Mouse (Mus musculus): Measurements from ENCODE around the gene Phldb1.

The Phldb1 gene

GRCm38 (mm10) chr9:44726431-44727146 is 8.4 kb downstream of the Phldb1 start:
- DNase-seq (ENCODE audit: low spot score in 2 of 2) = no peak

GRCm38 (mm10) chr9:44724665-44725064 is 10.3 kb downstream of the Phldb1 start:
- no peak for DNase-seq (ENCODE audit: low spot score in 2 of 2)

DNA sequence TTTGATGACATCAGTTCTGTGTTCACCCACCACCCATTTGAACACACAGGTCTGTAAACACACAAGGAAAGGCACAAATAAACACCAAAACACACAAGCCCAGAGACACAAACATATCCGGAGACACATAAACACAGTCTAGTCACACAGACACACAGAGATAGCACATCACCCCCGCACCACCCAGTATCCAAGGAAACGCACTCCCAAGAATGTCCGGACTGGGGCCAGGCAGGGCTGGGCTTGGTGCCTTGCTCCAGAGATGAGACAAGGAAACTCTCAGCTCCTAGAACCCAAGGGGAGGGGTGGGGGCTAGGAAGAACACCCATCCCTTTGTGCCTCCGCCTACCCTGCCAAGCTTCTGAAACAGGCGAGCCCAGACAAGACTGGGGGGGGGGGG is 10.8 kb downstream of the Phldb1 start:
- no peak for DNase-seq (ENCODE audit: low spot score in 2 of 2)

DNA sequence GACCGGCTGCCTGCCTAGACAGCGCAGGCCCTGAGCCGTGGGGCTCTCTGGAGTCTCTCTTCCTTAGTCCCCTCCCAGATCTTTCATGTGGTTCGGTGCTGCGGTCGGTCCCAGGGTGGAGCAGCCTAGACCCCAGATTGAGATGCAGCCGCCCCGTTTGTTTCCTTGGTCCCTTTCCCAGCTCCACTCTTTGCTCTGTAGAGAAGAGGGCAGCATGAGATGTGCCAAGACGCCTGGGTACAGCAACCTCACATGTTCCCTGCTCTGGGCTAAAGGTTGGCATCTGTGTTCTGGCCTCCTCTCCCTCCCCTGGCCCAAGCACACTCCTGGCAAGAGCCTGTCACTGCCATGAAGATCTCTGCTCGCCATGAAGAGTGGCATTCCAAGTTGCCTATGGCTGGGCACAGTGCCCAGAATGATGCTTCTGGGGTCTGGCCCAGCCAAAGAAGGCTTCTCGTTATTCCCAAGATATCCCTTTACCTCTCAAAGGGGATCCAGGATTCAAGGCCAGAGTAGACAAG is 11.4 kb downstream of the Phldb1 start:
- DNase-seq (ENCODE audit: low spot score in 2 of 2) = no peak

- no peak for DNase-seq (ENCODE audit: low spot score in 2 of 2)
Measured at GRCm38 (mm10) chr9:44723008-44723407, 12.0 kb downstream of the Phldb1 start.

DNA sequence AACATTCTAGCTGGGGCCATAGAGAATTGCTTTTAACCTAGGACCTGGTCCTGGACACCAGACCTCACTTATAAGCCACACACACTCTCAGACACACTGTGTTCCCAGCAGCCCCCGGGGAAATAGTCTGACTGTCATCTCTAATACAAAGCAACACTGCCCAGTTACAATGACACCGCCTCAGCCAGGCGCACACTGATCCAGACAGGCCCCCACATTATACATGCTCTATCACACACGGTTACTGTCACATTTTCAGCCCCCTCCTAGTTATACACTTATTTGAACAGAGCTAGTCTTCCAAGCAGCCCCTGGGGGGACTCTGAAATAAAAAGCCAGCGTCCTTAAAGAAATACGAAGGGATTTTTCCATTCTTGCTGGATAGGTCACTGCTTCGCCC is 12.4 kb downstream of the Phldb1 start:
- no peak for DNase-seq (ENCODE audit: low spot score in 2 of 2)

DNA sequence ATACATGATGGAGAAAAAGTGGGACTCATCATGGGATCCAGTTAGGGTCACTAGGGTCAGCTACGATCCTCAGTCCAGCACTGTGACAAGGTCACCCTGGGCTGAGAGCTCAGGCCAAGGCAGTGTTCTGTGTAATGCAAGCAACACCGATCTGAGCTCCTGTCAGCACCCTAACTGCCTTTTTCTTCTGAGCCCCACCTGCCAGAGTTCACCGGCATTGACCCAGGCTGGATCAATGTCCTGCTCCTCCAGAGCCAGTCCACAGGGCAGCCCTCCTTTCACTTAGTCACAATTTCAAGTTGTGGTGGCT is 13.2 kb downstream of the Phldb1 start:
- DNase-seq (ENCODE audit: low spot score in 2 of 2) = no peak

DNA sequence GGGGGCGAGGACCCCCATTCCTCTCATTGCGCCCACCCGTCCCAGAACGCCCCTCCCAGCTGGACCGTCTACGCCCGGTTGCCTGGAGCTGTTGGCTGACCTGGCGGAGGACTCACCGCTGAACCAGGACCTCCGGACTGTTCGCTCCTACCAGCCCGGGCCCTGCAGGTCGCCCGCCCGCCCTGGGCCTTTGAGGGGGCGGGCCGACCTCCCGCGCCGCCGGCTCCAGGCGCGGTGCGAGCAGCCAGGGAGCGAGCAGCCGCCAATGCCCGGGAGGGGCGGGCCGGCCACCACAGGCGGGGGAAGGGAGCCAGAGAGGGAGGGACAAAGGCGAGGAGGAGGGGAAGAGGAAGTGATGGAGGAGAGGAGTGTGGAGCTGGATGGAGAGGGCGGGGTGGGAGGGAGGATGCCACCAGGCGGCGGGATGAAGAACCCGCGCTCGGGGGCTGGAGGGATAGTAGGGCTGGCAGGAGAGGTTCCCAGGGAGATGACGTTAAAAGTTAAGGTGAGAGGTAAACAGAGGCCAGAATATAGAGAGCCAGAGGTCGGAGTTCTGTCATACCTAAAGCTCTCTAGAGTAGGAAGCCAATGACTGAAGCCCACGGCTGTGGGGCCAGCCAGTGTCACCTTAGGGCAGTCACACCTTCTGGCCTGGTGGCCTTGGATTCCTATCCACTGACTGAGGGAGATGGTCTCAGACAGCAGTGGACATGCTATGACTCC is 13.7 kb downstream of the Phldb1 start:
- DNase-seq (ENCODE audit: low spot score in 2 of 2) = peak; percentile 50 to 59

GRCm38 (mm10) chr9:44720358-44721153 is 14.4 kb downstream of the Phldb1 start:
- DNase-seq (ENCODE audit: low spot score in 2 of 2) = no peak

DNA sequence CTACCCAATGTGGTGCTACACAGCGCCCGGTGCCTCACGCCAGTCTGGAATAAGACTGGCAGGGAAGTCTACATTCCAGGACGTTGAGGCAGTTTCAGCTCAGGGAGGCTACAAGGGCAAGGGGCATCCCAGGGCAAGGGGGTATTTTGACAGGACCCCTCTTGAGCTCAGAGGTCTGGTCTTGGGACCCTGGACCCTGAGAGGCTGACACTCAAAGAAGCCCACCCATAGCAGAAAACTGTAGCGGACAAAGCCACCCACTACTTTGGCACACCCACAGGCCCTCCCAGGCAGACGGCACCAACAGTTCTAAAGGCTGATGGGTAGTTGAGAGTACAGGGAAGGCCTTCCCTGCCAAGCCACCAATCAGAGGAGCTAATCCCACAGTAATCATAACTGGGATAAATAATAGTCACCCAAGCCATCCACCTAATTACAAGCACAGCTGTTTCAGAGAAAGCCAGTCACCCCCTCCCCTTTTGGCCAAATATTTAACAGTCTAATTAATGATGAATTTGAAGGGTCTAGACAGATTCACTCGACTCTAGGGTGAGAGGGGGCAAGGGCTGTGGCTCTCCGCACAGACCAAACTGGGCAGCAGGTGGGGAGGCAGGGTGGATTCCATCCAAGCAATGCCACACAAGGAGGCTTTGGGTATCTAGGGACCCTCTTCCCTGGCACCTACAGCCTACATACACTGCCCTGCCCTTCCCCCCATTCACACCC is 15.2 kb downstream of the Phldb1 start:
- no peak for DNase-seq (ENCODE audit: low spot score in 2 of 2)

GRCm38 (mm10) chr9:44718937-44719631 is 15.9 kb downstream of the Phldb1 start:
- no peak for DNase-seq (ENCODE audit: low spot score in 2 of 2)

DNA sequence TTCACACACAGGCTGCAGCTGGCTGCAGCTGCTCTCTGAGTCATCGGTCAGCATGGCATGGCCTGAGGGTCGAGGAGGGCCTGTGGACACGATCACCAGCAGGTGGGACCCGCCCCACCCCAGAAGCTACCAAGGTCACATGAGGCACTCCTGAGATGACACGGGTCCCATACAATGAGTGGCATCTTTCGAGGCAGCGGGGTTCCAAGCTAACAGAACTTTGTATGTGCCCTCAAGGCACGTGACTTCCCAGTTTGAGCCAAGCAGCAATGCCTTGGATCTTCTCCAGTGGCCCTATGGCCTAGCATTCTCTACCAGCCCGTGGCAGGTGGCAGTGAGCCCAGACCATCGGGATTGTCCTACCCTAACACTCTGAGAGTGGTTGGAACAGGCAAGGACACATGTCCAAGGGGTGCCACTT is 17.2 kb downstream of the Phldb1 start:
- no peak for DNase-seq (ENCODE audit: low spot score in 2 of 2)

- no peak for DNase-seq (ENCODE audit: low spot score in 2 of 2)
Measured at GRCm38 (mm10) chr9:44716997-44717821, 17.8 kb downstream of the Phldb1 start.

GRCm38 (mm10) chr9:44715705-44716362 is 19.2 kb downstream of the Phldb1 start:
- no peak for DNase-seq (ENCODE audit: low spot score in 2 of 2)

DNA sequence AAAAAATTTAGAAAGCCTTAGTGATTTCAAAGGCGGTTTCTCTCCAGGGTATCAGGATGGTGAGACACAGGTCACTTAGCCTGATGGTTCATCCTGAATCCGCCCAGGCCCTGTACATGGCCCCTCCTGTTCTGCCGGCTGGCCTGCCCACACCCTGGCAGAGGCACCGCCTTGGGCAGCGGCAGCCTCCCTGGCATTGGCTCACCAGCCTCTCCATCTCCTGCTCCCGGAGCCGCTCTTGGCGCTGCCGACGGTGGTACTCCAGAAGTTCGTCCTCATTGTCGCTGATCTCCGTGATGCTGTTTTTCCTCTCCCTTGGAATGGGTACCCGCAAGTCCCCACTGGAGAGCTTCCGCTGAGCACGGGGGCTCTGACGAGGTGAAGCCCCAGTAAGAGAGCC is 19.9 kb downstream of the Phldb1 start:
- no peak for DNase-seq (ENCODE audit: low spot score in 2 of 2)

DNA sequence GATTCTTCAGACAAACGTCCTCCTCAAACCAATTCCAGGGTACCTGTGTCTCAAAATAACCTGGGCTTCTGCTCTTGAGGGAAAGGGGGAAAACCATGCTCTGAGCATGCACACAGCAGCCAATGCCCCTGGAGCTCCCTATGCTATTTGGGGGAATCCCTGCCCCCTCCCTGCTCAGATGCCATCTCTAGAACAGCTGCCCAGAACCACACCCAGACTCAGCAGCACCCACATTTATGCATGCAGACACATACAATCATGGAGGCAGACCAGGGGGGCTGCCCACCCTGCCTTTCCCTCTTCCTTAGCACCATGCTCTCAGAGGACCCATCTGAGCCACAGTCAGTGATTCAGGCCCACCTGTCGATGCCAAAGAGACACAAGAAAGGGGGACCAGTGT is 21.4 kb downstream of the Phldb1 start:
- no peak for DNase-seq (ENCODE audit: low spot score in 2 of 2)

- no peak for DNase-seq (ENCODE audit: low spot score in 2 of 2)
Measured at GRCm38 (mm10) chr9:44713080-44713479, 21.9 kb downstream of the Phldb1 start.

DNA sequence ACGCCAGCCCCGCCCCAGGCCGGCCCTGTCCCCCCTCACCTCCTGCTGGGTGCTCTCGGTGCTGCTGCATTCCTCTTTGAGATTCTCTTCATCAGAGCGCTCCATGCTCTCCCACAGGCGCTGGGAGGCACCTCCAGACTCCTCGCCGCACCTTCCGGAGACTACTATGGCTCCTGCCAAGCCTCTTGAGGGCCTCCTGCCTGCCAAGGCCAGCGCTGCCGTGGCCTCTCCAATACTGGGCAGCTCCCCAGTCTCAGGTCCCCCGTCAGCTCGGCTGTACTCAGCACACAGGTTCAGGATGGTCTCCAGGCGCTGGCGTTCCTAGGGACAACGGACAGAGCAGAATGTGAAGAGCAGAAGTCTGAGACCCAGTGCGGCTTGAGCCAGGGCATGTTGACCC is 23.4 kb downstream of the Phldb1 start:
- no peak for DNase-seq (ENCODE audit: low spot score in 2 of 2)

DNA sequence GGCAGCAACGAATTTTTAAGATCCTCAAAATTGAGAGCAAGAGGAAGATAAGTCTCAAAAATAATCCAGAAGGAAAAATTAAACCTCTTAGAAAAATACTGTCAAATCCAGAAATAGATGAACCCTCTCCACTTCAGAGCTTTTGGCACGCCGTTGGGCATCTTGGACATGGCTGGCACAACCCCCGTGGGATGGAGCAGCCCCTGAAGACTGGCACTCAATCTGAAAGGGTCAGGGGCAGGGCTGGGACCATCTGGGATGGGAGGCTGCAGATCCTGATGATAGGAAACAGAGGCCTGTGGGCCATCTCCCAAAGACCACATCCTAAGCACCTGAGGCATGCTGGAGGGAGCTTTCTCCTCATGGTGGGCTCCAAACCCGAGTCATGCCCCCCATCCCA is 24.8 kb downstream of the Phldb1 start:
- no peak for DNase-seq (ENCODE audit: low spot score in 2 of 2)

DNA sequence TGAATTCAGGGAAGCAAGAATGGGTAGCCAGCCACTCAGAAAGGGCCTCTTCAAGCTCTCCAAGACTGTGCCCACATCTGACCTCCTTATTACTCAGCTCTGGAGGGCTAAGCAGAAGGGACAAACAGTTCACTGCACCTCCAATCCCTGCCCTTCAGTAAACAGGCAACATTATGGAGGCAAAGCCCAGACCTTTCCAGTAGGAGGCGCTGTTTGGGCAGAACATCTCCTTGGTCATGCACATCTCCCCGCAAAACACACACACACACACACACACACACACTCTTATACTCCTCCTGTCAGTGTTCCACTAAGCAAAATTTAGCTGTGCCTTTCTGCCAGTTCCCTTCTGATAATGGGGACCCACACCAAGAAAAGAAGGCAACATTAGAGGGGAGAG is 25.4 kb downstream of the Phldb1 start:
- no peak for DNase-seq (ENCODE audit: low spot score in 2 of 2)

Measured in spleen, postnatal 36 days (tissue).